ENCODE assay signal across 8 mouse cellular contexts in genomic region chr5:88791256-88792245, GRCm38 (mm10). TPM values are rescaled to one million over a fixed set of nuclear protein-coding genes. Genes with fewer than 3 reads are reported as not detected.
DNase-seq lines count a peak whose midpoint lies in the region; ATAC-seq and TF ChIP-seq lines count a peak whose summit lies in the region.

No protein-coding gene starts in this region.

- H3K36me3 ChIP-seq in liver, embryonic 12.5 days = peaks cover 5% of the 10 kb centered on the region
- H3K36me3 ChIP-seq in embryonic facial prominence, embryonic 14.5 days (ENCODE audit: control insufficient read depth, insufficient read depth, low read length) = no peaks in the 10 kb centered on the region
- no peaks in the 10 kb centered on the region for H3K36me3 ChIP-seq in hindbrain, embryonic 16.5 days (ENCODE audit: control insufficient read depth, insufficient read depth, low read length)
- no peaks in the 10 kb centered on the region for H3K36me3 ChIP-seq in midbrain, embryonic 16.5 days (ENCODE audit: control insufficient read depth, insufficient read depth, low read length)
- no peaks in the 10 kb centered on the region for H3K36me3 ChIP-seq in stomach, postnatal 0 days (ENCODE audit: control insufficient read depth, insufficient read depth, low read length)

- no peak overlapping the region for H3K9ac ChIP-seq in liver, embryonic 12.5 days
- no peak overlapping the region; the same call in 1 of the 2 replicates for H3K9ac ChIP-seq in embryonic facial prominence, embryonic 14.5 days (ENCODE audit: low read depth, low read length)
- H3K9ac ChIP-seq in hindbrain, embryonic 16.5 days (ENCODE audit: low read depth, low read length) = no peak overlapping the region
- no peak overlapping the region for H3K9ac ChIP-seq in midbrain, embryonic 16.5 days (ENCODE audit: low read depth, low read length)
- H3K9ac ChIP-seq in stomach, postnatal 0 days (ENCODE audit: low read length) = no peak overlapping the region

- no peaks in the 10 kb centered on the region for H3K9me3 ChIP-seq in liver, embryonic 12.5 days (replicated peaks)
- no peaks in the 10 kb centered on the region for H3K9me3 ChIP-seq in embryonic facial prominence, embryonic 14.5 days (ENCODE audit: control insufficient read depth, low read length)
- no peaks in the 10 kb centered on the region for H3K9me3 ChIP-seq in hindbrain, embryonic 16.5 days (ENCODE audit: control insufficient read depth, low read length)
- no peaks in the 10 kb centered on the region for H3K9me3 ChIP-seq in midbrain, embryonic 16.5 days (replicated peaks; ENCODE audit: control insufficient read depth, low read length, poor library complexity, severe bottlenecking)
- H3K9me3 ChIP-seq in stomach, postnatal 0 days (ENCODE audit: control insufficient read depth, low read length) = no peaks in the 10 kb centered on the region

- H3K27me3 ChIP-seq in liver, embryonic 12.5 days (replicated peaks) = no peaks in the 10 kb centered on the region
- H3K27me3 ChIP-seq in embryonic facial prominence, embryonic 14.5 days (replicated peaks; ENCODE audit: control insufficient read depth, insufficient read depth, low read length) = no peaks in the 10 kb centered on the region
- no peaks in the 10 kb centered on the region for H3K27me3 ChIP-seq in hindbrain, embryonic 16.5 days (replicated peaks; ENCODE audit: control insufficient read depth, insufficient read depth, low read length)
- H3K27me3 ChIP-seq in midbrain, embryonic 16.5 days (ENCODE audit: control insufficient read depth, insufficient read depth, low read depth, low read length) = no peaks in the 10 kb centered on the region
- no peaks in the 10 kb centered on the region for H3K27me3 ChIP-seq in stomach, postnatal 0 days (ENCODE audit: control insufficient read depth, insufficient read depth, low read length)

- WGBS in liver, embryonic 12.5 days (ENCODE audit: insufficient replicate concordance) = 30% methylated on average over 10 of the region's 10 CpGs
- 38% methylated on average over 10 of the region's 10 CpGs for WGBS in bone marrow, adult 2 months
- 35% methylated on average over 10 of the region's 10 CpGs for WGBS in embryonic facial prominence, embryonic 14.5 days
- 39% methylated on average over 10 of the region's 10 CpGs for WGBS in hindbrain, embryonic 16.5 days
- WGBS in midbrain, embryonic 16.5 days = 39% methylated on average over 10 of the region's 10 CpGs
- 34% methylated on average over 10 of the region's 10 CpGs for WGBS in stomach, postnatal 0 days

- DNase-seq in liver = peak; percentile 63
- peak; percentile 41 for DNase-seq in embryonic facial prominence, embryonic 14.5 days (ENCODE audit: low spot score)
- peak; percentile 25 to 34 for DNase-seq in left cerebral cortex, postnatal 36 days (ENCODE audit: low spot score in 2 of 2)
- DNase-seq in stomach, postnatal 0 days (ENCODE audit: low spot score) = peak; percentile 68

- ATAC-seq in liver, embryonic 12.5 days = no peak
- no peak for ATAC-seq in embryonic facial prominence, embryonic 14.5 days (ENCODE audit: low read depth)
- ATAC-seq in hindbrain, embryonic 16.5 days = peak; percentile 34; the same call in 1 of the 2 replicates
- peak; percentile 66; the same call in 1 of the 2 replicates for ATAC-seq in midbrain, embryonic 16.5 days
- ATAC-seq in stomach, postnatal 0 days (ENCODE audit: low FRiP score, low TSS enrichment) = 0 out of 2 replicates have a peak, but pooled peaks have one; percentile 24

- no peak overlapping the region for H3K4me2 ChIP-seq in liver, embryonic 12.5 days
- H3K4me2 ChIP-seq in embryonic facial prominence, embryonic 14.5 days (ENCODE audit: low read depth, low read length) = no peak overlapping the region
- H3K4me2 ChIP-seq in hindbrain, embryonic 16.5 days (ENCODE audit: low read length) = no peak overlapping the region
- H3K4me2 ChIP-seq in midbrain, embryonic 16.5 days (ENCODE audit: low read length) = no peak overlapping the region
- H3K4me2 ChIP-seq in stomach, postnatal 0 days (replicated peaks; ENCODE audit: low read depth) = no peak overlapping the region

- TF ChIP-seq EP300 in stomach, postnatal 0 days (optimal IDR thresholded peaks at IDR 0.05) = no peak

- no peaks in the 10 kb centered on the region for H3K4me1 ChIP-seq in liver, embryonic 12.5 days
- H3K4me1 ChIP-seq in bone marrow, adult 2 months (ENCODE audit: control insufficient read depth, insufficient read depth, low read length) = no peaks in the 10 kb centered on the region
- H3K4me1 ChIP-seq in embryonic facial prominence, embryonic 14.5 days (ENCODE audit: control insufficient read depth, insufficient read depth, low read length) = no peaks in the 10 kb centered on the region
- no peaks in the 10 kb centered on the region for H3K4me1 ChIP-seq in hindbrain, embryonic 16.5 days (ENCODE audit: control insufficient read depth, insufficient read depth, low read depth, low read length)
- no peaks in the 10 kb centered on the region for H3K4me1 ChIP-seq in midbrain, embryonic 16.5 days (ENCODE audit: control insufficient read depth, insufficient read depth, low read length)
- H3K4me1 ChIP-seq in stomach, postnatal 0 days (replicated peaks; ENCODE audit: control insufficient read depth, insufficient read depth) = no peaks in the 10 kb centered on the region

- peak; percentile 85 for TF ChIP-seq CTCF in bone marrow, adult 2 months (IDR thresholded peaks at IDR 0.05; ENCODE audit: control insufficient read depth, insufficient read depth, low read length)
- TF ChIP-seq CTCF in stomach, postnatal 0 days (IDR thresholded peaks at IDR 0.05; ENCODE audit: low read depth) = peak; percentile 85

- no peak overlapping the region for H3K4me3 ChIP-seq in liver, embryonic 12.5 days
- no peak overlapping the region for H3K4me3 ChIP-seq in bone marrow, adult 2 months (replicated peaks; ENCODE audit: control insufficient read depth, low read depth, low read length)
- H3K4me3 ChIP-seq in embryonic facial prominence, embryonic 14.5 days (ENCODE audit: low read depth, low read length) = no peak overlapping the region
- H3K4me3 ChIP-seq in hindbrain, embryonic 16.5 days (ENCODE audit: low read length) = no peak overlapping the region
- no peak overlapping the region for H3K4me3 ChIP-seq in midbrain, embryonic 16.5 days (ENCODE audit: low read depth, low read length)
- H3K4me3 ChIP-seq in stomach, postnatal 0 days (ENCODE audit: low read depth, low read length) = no peak overlapping the region

- no peak for TF ChIP-seq POLR2A in bone marrow, adult 2 months (IDR thresholded peaks at IDR 0.05; ENCODE audit: borderline replicate concordance, control insufficient read depth, low read depth, low read length)

- no peak overlapping the region for H3K27ac ChIP-seq in liver, embryonic 12.5 days
- no peak overlapping the region for H3K27ac ChIP-seq in bone marrow, adult 2 months (ENCODE audit: control insufficient read depth, insufficient read depth, low read depth, low read length, poor library complexity)
- H3K27ac ChIP-seq in embryonic facial prominence, embryonic 14.5 days (replicated peaks; ENCODE audit: low read depth, low read length) = no peak overlapping the region
- H3K27ac ChIP-seq in hindbrain, embryonic 16.5 days (ENCODE audit: low read depth, low read length) = no peak overlapping the region
- H3K27ac ChIP-seq in midbrain, embryonic 16.5 days (ENCODE audit: low read length) = no peak overlapping the region
- H3K27ac ChIP-seq in stomach, postnatal 0 days (replicated peaks) = no peak overlapping the region

- intact Hi-C loops in left cerebral cortex, postnatal 36 days (cut with DNase I) = loop anchor here (5.0 kb wide), 2 partner anchors 431 to 591 kb away; no protein-coding TSS in a partner anchor

RNA-seq across cellular contexts. Expression of gene Dck, which starts 26.8 kb away (rescaled TPM):
- 96.1 and 100 TPM in 2 replicates for polyA plus RNA-seq in liver, embryonic 12.5 days (2016; fragmentation: Nextera tagmentation; extraction: Ambion mirVana)
- polyA plus RNA-seq in bone marrow, adult 2 months (2011; ENCODE audit: insufficient read depth, insufficient read length, low replicate concordance, missing spikeins) = 25.0 and 49.8 TPM in 2 replicates
- polyA plus RNA-seq in embryonic facial prominence, embryonic 14.5 days (2014; fragmentation: Nextera tagmentation; extraction: Ambion mirVana) = 36.9 and 41.6 TPM in 2 replicates
- polyA plus RNA-seq in hindbrain, embryonic 16.5 days (2015; fragmentation: Nextera tagmentation; extraction: Ambion mirVana) = 41.7 and 44.1 TPM in 2 replicates
- total RNA-seq in left cerebral cortex, postnatal 36 days (2021) = 10 to 100 TPM; 15.0 to 16.0 TPM
- 43.6 and 48.8 TPM in 2 replicates for polyA plus RNA-seq in midbrain, embryonic 16.5 days (2015; fragmentation: Nextera tagmentation; extraction: Ambion mirVana)
- polyA plus RNA-seq in stomach, postnatal 0 days (2015; fragmentation: Nextera tagmentation; extraction: Ambion mirVana) = 11.0 and 12.4 TPM in 2 replicates

Comparison
In these comparisons a context has a peak if more than half of its experiments do, and no peak if none do; other contexts are left out.
1. ATAC-seq: peak in hindbrain, embryonic 16.5 days (single experiment), midbrain, embryonic 16.5 days (single experiment) and stomach, postnatal 0 days (single experiment); none in liver, embryonic 12.5 days (single experiment) and embryonic facial prominence, embryonic 14.5 days (single experiment).
2. Peak in every context shown above with its lines, with median percentiles within 50 percentile points of each other: DNase-seq.